Mouse (Mus musculus) heart, postnatal 0 days (tissue): ENCODE measurements around the gene Hsd17b14. TPM values are rescaled to one million over a fixed set of nuclear protein-coding genes. Genes with fewer than 3 reads are reported as not detected.

ENCODE experiments used
- ATAC-seq: fragments of 200-750 bp; cut with Nextera tagmentation; 2 replicates; pipeline ENCODE4 v1.8.0; 2017; ENCODE audit warnings: low read depth, moderate number of reproducible peaks, moderate library complexity; ENCODE audit not compliant: insufficient read depth
- DNase-seq: peaks from one replicate; pipeline ENCODE4 v3.0.0-alpha.2; 2016; ENCODE audit warnings: low spot score
- H3K27ac ChIP-seq: fragments of 300-500 bp; sonication (generic); 2 replicates; pipeline ENCODE4 v1.5.1; 2014; ENCODE audit warnings: low read depth, mild to moderate bottlenecking
- H3K27me3 ChIP-seq: fragments of 300-500 bp; sonication (generic); 2 replicates; pipeline ENCODE4 v1.6.1; 2014; ENCODE audit warnings: low read length, mixed read lengths; ENCODE audit not compliant: control insufficient read depth, insufficient read depth
- H3K36me3 ChIP-seq: fragments of 300-500 bp; sonication (generic); replicated peaks from 2 replicates; pipeline ENCODE4 v1.6.1; 2014; ENCODE audit warnings: low read length, mixed read lengths; ENCODE audit not compliant: control insufficient read depth, insufficient read depth
- H3K4me1 ChIP-seq: fragments of 300-500 bp; sonication (generic); 2 replicates; pipeline ENCODE4 v1.6.1; 2014; ENCODE audit warnings: antibody characterized with exemption; ENCODE audit not compliant: control insufficient read depth, insufficient read depth
- H3K4me2 ChIP-seq: fragments of 300-500 bp; sonication (generic); 2 replicates; pipeline ENCODE4 v1.6.1; 2014; ENCODE audit warnings: low read depth, mild to moderate bottlenecking, low read length, moderate library complexity
- H3K4me3 ChIP-seq: fragments of 300-500 bp; sonication (generic); 2 replicates; pipeline ENCODE4 v1.5.1; 2014; ENCODE audit warnings: low read depth, low read length
- H3K9ac ChIP-seq: fragments of 300-500 bp; sonication (generic); replicated peaks from 2 replicates; pipeline ENCODE4 v1.6.1; 2014; ENCODE audit warnings: low read depth, low read length, mixed read lengths
- H3K9me3 ChIP-seq: fragments of 300-500 bp; sonication (generic); replicated peaks from 2 replicates; pipeline ENCODE4 v1.6.1; 2016; ENCODE audit warnings: low read length; ENCODE audit not compliant: control insufficient read depth
- CTCF ChIP-seq: IDR thresholded peaks from 2 replicates; pipeline ENCODE4 v1.5.1; 2016; ENCODE audit warnings: antibody characterized with exemption, control low read depth, low read depth
- EP300 ChIP-seq: IDR thresholded peaks from 2 replicates; pipeline ENCODE4 v1.6.1; 2016; ENCODE audit warnings: antibody characterized with exemption, low read depth
- WGBS: fragments of 180-500 bp; shearing (Covaris S2); extraction: QIAGEN DNeasy Blood & Tissue Kit; methylation state at CpG from one replicate; pipeline ENCODE4 v1.1.7; 2014; 5-methylcytosine and 5-hydroxymethylcytosine counted together
- polyA plus RNA-seq: library from polyadenylated mRNA; unstranded; fragments of >200 nt; fragmentation: Nextera tagmentation; extraction: Ambion mirVana; gene quantifications from 2 replicates; pipeline ENCODE4 v1.2.1, GENCODE M21; 2015
- total RNA-seq: library from RNA; depleted of rRNA; stranded (reverse); fragments of >200 nt; gene quantifications from 2 replicates; pipeline ENCODE4 v1.2.3, GENCODE M21; 2014; ENCODE audit warnings: low replicate concordance; rRNA removed

The Hsd17b14 gene
- total RNA-seq (not detected in 2 replicates), polyA plus RNA-seq (0.11 and 0.34 TPM in 2 replicates)

GRCm38 (mm10) chr7:45554744-45555143 lies at the start of gene Hsd17b14:
Gene Hsd17b14 (plus strand): TSS chr7:45554893.
- no peak within 1 kb of the TSS for H3K4me2 ChIP-seq
- H3K9ac ChIP-seq, result no peak within 1 kb of the TSS
- WGBS, result 51% methylated on average over 8 of the region's 8 CpGs
- H3K9me3 ChIP-seq, result no peaks in the 10 kb centered on the region
- H3K36me3 ChIP-seq, result no peaks in the 10 kb centered on the region
- ATAC-seq, result no peak
- TF ChIP-seq EP300, result no peak
- TF ChIP-seq CTCF, result no peak
- DNase-seq, result no peak
- H3K27ac ChIP-seq, result no peak within 1 kb of the TSS
- no peaks in the 10 kb centered on the region for H3K27me3 ChIP-seq
- H3K4me3 ChIP-seq, result no peak within 1 kb of the TSS
- no peaks in the 10 kb centered on the region for H3K4me1 ChIP-seq

DNA sequence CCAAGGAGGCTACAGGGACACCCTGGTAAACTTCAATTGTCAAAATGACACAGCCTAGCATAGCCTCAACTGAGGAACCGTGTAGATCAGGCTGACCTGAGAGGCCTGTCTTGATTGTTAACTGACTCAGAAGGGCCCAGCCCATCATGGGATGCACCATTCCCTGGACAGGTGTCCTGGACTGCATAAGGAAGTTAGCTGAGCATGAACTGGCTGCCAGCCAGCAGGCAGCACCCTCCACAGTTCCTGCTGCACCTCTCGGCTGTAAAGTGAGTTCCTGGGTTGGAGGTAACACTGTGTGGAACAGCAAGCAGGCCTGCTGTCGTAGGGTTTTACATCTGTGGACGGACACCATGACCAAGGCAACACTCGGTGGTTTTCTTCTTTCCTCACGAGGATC lies 47.1 kb upstream of the Hsd17b14 start:
- 84% methylated on average over 6 of the region's 6 CpGs for WGBS
- TF ChIP-seq CTCF (no peak), EP300 (no peak)
- H3K36me3 ChIP-seq, result peaks cover 35% of the 10 kb centered on the region
- H3K27ac ChIP-seq, result no peak overlapping the region
- H3K9ac ChIP-seq, result no peak overlapping the region
- no peaks in the 10 kb centered on the region for H3K27me3 ChIP-seq
- no peak overlapping the region for H3K4me2 ChIP-seq
- H3K4me1 ChIP-seq, result peaks cover 13% of the 10 kb centered on the region
- ATAC-seq (no peak), DNase-seq (no peak)
- H3K9me3 ChIP-seq, result no peaks in the 10 kb centered on the region
- no peak overlapping the region for H3K4me3 ChIP-seq

GRCm38 (mm10) chr7:45508561-45508960 lies 46.1 kb upstream of the Hsd17b14 start:
- 86% methylated on average over 6 of the region's 6 CpGs for WGBS
- H3K36me3 ChIP-seq, result peaks cover 29% of the 10 kb centered on the region
- H3K4me1 ChIP-seq, result peaks cover 13% of the 10 kb centered on the region
- ATAC-seq, result no peak
- peak overlapping the region; percentile 85 for H3K4me2 ChIP-seq
- H3K9me3 ChIP-seq, result no peaks in the 10 kb centered on the region
- no peak for TF ChIP-seq CTCF
- no peak for TF ChIP-seq EP300
- no peak overlapping the region for H3K27ac ChIP-seq
- H3K27me3 ChIP-seq, result no peaks in the 10 kb centered on the region
- DNase-seq, result no peak
- no peak overlapping the region for H3K4me3 ChIP-seq
- H3K9ac ChIP-seq, result peak overlapping the region; percentile 84; the same call in 1 of the 2 replicates

- TF ChIP-seq EP300 (no peak), CTCF (no peak)
- no peaks in the 10 kb centered on the region for H3K9me3 ChIP-seq
- peak overlapping the region; percentile 86 for H3K27ac ChIP-seq
- DNase-seq, result no peak
- 31% methylated on average over 19 of the region's 19 CpGs for WGBS
- H3K4me1 ChIP-seq, result peaks cover 13% of the 10 kb centered on the region
- H3K27me3 ChIP-seq, result no peaks in the 10 kb centered on the region
- peak overlapping the region; percentile 85 for H3K4me2 ChIP-seq
- peak overlapping the region; percentile 84 for H3K9ac ChIP-seq
- ATAC-seq, result no peak
- H3K4me3 ChIP-seq, result peak overlapping the region; percentile 92
- H3K36me3 ChIP-seq, result peaks cover 29% of the 10 kb centered on the region
Observed at GRCm38 (mm10) chr7:45509181-45509882, 45.4 kb upstream of the Hsd17b14 start.

DNA sequence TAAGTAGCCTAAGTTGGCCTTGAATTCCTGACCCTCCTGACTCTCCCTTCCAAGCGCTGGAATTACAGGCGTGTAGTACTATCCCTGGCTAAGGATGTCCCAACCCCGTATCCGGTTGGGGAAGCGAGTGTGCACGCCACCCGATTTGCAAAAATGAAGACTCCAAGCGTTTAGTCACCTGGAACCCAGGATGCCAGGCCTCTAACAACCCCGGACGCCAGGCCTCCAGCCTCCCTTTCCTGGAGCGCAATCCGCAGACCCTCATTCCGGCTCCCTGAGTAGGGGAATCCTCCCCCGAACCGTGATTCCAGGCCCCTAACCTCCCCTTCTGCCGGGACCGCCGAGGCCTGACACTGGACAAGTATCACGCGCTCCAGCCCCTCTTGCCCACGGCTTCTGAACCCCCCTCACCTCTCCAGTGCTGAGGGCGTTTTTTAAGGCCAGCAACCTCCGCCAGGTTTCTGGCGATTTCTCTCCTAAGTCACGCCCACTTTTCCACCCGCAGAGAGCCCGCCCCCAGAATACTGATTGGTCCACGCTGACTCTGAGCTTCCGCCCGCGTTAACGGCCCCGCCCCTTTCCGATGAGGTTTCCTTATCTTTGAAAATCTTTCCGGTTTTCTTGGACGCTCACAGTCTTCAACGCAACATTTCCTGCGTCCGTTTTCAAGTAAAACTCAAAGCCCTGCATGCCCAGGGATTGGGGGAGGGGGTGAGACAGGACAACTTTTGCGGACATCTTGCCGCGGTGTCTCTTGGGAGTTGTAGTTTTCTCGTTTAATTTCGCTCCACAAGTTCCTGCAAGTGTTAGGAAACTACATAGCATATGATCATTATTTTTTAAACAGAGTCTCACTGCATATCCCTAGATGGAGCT lies 44.5 kb upstream of the Hsd17b14 start, which contains the start of gene Nucb1:
Gene Nucb1, minus strand, starts transcription at position 495 of the 876 bp plus-strand sequence.
- DNase-seq, result peak; percentile 95
- peak; percentile 92 for ATAC-seq
- H3K36me3 ChIP-seq, result peaks cover 29% of the 10 kb centered on the region
- H3K9ac ChIP-seq, result peak within 1 kb of the TSS; percentile 84
- no peaks in the 10 kb centered on the region for H3K27me3 ChIP-seq
- peaks cover 13% of the 10 kb centered on the region for H3K4me1 ChIP-seq
- H3K9me3 ChIP-seq, result no peaks in the 10 kb centered on the region
- peak within 1 kb of the TSS; percentile 86 for H3K27ac ChIP-seq
- H3K4me3 ChIP-seq, result peak within 1 kb of the TSS; percentile 92
- peak within 1 kb of the TSS; percentile 85 for H3K4me2 ChIP-seq
- TF ChIP-seq CTCF (no peak; the same call in 1 of the 2 replicates), EP300 (peak; percentile 85)
- under 1% methylated on average over 44 of the region's 44 CpGs for WGBS
